Mouse (Mus musculus): ENCODE measurements at regions not wholly inside any gene's neighbourhood (a gene's known extent, or its start where the extent isn't known, plus 50 kb on each side); places are given as distances from the start of the nearest gene placed in this dataset.

DNA sequence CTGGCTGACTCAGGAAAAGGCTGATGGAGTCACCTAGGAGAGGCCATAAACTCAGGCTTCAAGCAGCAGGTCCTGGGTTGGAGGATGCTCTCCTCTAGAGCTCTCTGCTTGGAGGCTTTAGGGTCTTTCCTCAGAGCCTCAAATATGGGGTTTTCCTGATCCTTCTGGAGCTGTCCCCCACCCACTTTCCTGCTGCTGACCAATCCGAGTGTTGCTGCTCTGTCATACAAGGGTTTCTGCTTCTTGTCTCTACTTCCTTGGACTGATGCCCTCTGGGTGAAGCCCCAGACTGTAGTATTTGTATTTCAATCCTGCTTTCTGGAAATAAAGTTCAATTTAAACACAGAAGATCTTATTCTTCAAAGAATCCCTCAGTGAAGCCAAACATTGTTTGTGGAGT is 166.7 kb upstream of the Sall1 start:
- Histone ChIP-seq H3K4me1 (ENCODE audit: control insufficient read depth, insufficient read depth, low read length) (peaks cover 5% of the 10 kb centered on the region), H3K27ac (replicated peaks; ENCODE audit: insufficient read depth, low read depth, low read length) (no peak overlapping the region), H3K79me2 (ENCODE audit: control insufficient read depth, insufficient read depth, low read length) (no peaks in the 10 kb centered on the region), H3K36me3 (ENCODE audit: control insufficient read depth, insufficient read depth, low read length) (no peaks in the 10 kb centered on the region), H3K9ac (ENCODE audit: low read depth, low read length) (no peak overlapping the region), H3K27me3 (ENCODE audit: control insufficient read depth, insufficient read depth, low read length) (no peaks in the 10 kb centered on the region), H3K4me3 (ENCODE audit: insufficient read depth, low read depth, low read length) (no peak overlapping the region)
- TF ChIP-seq CTCF (IDR thresholded peaks at IDR 0.05; ENCODE audit: low read depth, low read length) (no peak), POLR2A (IDR thresholded peaks at IDR 0.05; ENCODE audit: extremely low read depth, insufficient read depth, low read length) (no peak)
- WGBS, result 77% methylated on average over 1 of the region's 1 CpGs
- DNase-seq (ENCODE audit: extremely low read depth, low read depth, low spot score), result no peak

DNA sequence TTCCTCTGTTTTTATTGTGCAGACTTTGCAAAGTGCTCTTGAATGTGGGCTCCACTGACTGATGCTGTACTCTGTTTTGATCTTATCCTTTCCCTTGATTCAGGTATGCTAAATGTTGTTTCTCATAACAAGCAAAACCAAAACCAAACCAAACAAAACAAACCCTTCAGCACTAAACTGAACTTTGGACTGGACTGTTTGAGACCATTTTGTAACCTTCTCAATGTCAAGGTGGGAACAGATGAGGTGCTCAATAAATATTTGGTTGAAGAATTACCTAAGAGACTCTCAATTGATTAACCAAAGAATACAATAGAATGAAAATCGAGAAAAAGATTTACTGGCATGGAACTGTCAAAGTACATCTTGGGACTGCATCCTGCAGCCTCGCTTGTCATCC is 163.9 kb upstream of the Sall1 start:
- no peaks in the 10 kb centered on the region for H3K36me3 ChIP-seq (ENCODE audit: control insufficient read depth, insufficient read depth, low read length)
- no peak overlapping the region for H3K9ac ChIP-seq (ENCODE audit: low read depth, low read length)
- TF ChIP-seq CTCF (IDR thresholded peaks at IDR 0.05; ENCODE audit: low read depth, low read length), result no peak
- TF ChIP-seq POLR2A (IDR thresholded peaks at IDR 0.05; ENCODE audit: extremely low read depth, insufficient read depth, low read length), result no peak
- 0 out of 2 replicates have a peak overlapping the region, but pooled peaks have one; percentile 24 for H3K27ac ChIP-seq (replicated peaks; ENCODE audit: insufficient read depth, low read depth, low read length)
- no peak overlapping the region for H3K4me3 ChIP-seq (ENCODE audit: insufficient read depth, low read depth, low read length)
- 10% methylated on average over 2 of the region's 2 CpGs for WGBS
- no peaks in the 10 kb centered on the region for H3K27me3 ChIP-seq (ENCODE audit: control insufficient read depth, insufficient read depth, low read length)
- peaks cover 5% of the 10 kb centered on the region for H3K4me1 ChIP-seq (ENCODE audit: control insufficient read depth, insufficient read depth, low read length)
- no peaks in the 10 kb centered on the region for H3K79me2 ChIP-seq (ENCODE audit: control insufficient read depth, insufficient read depth, low read length)
- peak; percentile 94 for DNase-seq (ENCODE audit: extremely low read depth, low read depth, low spot score)

DNA sequence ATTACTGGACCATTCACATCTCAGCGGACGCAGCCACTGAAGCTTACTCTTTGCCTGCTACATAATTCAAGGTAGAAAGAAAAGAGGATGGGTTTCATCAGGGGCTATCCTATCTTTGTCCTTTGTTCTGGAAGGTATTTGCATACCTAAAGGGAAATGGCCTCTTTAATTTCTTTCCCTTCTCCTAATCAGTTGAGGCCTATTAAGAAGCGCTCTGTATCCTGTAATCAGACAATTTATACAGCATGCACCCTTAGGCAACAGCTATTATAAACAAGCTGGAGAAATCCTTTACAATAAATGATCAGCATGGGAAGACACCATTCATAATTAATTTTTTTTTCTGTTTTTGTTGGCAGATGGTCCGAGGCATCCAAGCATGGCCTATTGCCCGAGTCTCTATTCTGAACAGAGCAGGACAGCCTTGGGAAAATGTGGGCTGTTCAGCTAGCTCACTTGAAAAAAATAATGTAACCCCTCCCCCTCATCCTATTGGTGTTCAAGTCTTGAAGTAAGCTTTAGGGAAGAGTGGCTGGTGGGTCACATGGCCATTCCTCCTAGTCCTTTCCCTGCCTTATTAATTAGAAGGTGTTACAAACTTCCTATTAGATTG is 158.6 kb upstream of the Sall1 start:
- 90% methylated on average over 5 of the region's 5 CpGs for WGBS
- no peak for DNase-seq (ENCODE audit: extremely low read depth, low read depth, low spot score)
- 0 out of 2 replicates have a peak, but pooled peaks cover 2% of the 10 kb centered on the region for H3K27me3 ChIP-seq (ENCODE audit: control insufficient read depth, insufficient read depth, low read length)
- H3K4me3 ChIP-seq (ENCODE audit: insufficient read depth, low read depth, low read length), result no peak overlapping the region
- no peaks in the 10 kb centered on the region for H3K36me3 ChIP-seq (ENCODE audit: control insufficient read depth, insufficient read depth, low read length)
- peaks cover 2% of the 10 kb centered on the region for H3K4me1 ChIP-seq (ENCODE audit: control insufficient read depth, insufficient read depth, low read length)
- no peak overlapping the region for H3K27ac ChIP-seq (replicated peaks; ENCODE audit: insufficient read depth, low read depth, low read length)
- H3K9ac ChIP-seq (ENCODE audit: low read depth, low read length), result no peak overlapping the region
- H3K79me2 ChIP-seq (ENCODE audit: control insufficient read depth, insufficient read depth, low read length), result no peaks in the 10 kb centered on the region
- TF ChIP-seq CTCF (IDR thresholded peaks at IDR 0.05; ENCODE audit: low read depth, low read length), result no peak
- TF ChIP-seq POLR2A (IDR thresholded peaks at IDR 0.05; ENCODE audit: extremely low read depth, insufficient read depth, low read length), result no peak

DNA sequence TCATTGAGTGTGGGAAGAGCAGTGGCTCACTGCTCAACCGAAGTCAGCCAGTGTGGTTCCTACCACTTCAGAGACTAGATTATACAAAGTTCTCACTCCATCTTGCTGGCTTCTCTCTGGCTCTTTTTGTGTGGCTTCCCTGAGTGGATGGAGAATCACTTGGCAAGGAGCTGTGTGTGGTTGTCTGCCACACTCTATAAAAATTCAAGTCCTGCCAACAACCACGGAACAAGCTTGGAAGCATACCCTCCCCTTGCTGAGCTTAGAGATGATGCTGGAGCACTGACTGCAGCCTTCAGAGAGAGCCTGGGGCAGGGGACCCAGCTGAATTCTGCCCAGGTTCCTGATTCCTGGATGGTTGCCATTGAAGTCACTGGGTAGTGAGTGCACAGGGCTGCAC is 156.3 kb upstream of the Sall1 start:
- Histone ChIP-seq H3K4me3 (ENCODE audit: insufficient read depth, low read depth, low read length) (no peak overlapping the region), H3K9ac (ENCODE audit: low read depth, low read length) (no peak overlapping the region), H3K27me3 (ENCODE audit: control insufficient read depth, insufficient read depth, low read length) (0 out of 2 replicates have a peak, but pooled peaks cover 2% of the 10 kb centered on the region), H3K4me1 (ENCODE audit: control insufficient read depth, insufficient read depth, low read length) (no peaks in the 10 kb centered on the region), H3K36me3 (ENCODE audit: control insufficient read depth, insufficient read depth, low read length) (no peaks in the 10 kb centered on the region), H3K27ac (replicated peaks; ENCODE audit: insufficient read depth, low read depth, low read length) (no peak overlapping the region), H3K79me2 (ENCODE audit: control insufficient read depth, insufficient read depth, low read length) (no peaks in the 10 kb centered on the region)
- no peak for DNase-seq (ENCODE audit: extremely low read depth, low read depth, low spot score)
- TF ChIP-seq CTCF (IDR thresholded peaks at IDR 0.05; ENCODE audit: low read depth, low read length) (no peak), POLR2A (IDR thresholded peaks at IDR 0.05; ENCODE audit: extremely low read depth, insufficient read depth, low read length) (no peak)
- 73% methylated on average over 2 of the region's 2 CpGs for WGBS

DNA sequence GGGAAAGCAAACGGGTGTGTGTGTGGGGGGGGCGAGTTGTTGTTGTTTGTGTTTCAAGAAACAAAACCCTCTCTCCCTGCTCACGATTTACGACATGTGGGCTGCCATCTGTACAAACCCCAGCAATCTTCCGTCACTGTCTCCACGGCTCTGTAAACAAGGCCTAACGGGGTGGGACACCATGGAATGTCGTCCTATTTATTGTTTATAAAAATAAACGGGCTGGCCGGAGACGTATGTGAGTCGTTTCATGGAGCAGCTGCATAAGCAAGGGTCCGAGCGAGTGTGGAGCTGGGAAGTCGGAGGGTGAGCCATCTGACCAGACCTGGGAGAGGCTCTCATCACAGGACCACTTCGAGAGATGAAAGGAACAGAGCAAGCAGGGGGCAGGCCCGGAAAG is 141.4 kb upstream of the Sall1 start:
- DNase-seq (ENCODE audit: extremely low read depth, low read depth, low spot score), result no peak
- H3K79me2 ChIP-seq (ENCODE audit: control insufficient read depth, insufficient read depth, low read length), result no peaks in the 10 kb centered on the region
- no peaks in the 10 kb centered on the region for H3K4me1 ChIP-seq (ENCODE audit: control insufficient read depth, insufficient read depth, low read length)
- no peaks in the 10 kb centered on the region for H3K27me3 ChIP-seq (ENCODE audit: control insufficient read depth, insufficient read depth, low read length)
- no peaks in the 10 kb centered on the region for H3K36me3 ChIP-seq (ENCODE audit: control insufficient read depth, insufficient read depth, low read length)
- no peak overlapping the region for H3K9ac ChIP-seq (ENCODE audit: low read depth, low read length)
- TF ChIP-seq POLR2A (IDR thresholded peaks at IDR 0.05; ENCODE audit: extremely low read depth, insufficient read depth, low read length), result no peak
- TF ChIP-seq CTCF (IDR thresholded peaks at IDR 0.05; ENCODE audit: low read depth, low read length), result no peak
- H3K4me3 ChIP-seq (ENCODE audit: insufficient read depth, low read depth, low read length), result no peak overlapping the region
- H3K27ac ChIP-seq (replicated peaks; ENCODE audit: insufficient read depth, low read depth, low read length), result no peak overlapping the region
- WGBS, result 69% methylated on average over 17 of the region's 17 CpGs

DNA sequence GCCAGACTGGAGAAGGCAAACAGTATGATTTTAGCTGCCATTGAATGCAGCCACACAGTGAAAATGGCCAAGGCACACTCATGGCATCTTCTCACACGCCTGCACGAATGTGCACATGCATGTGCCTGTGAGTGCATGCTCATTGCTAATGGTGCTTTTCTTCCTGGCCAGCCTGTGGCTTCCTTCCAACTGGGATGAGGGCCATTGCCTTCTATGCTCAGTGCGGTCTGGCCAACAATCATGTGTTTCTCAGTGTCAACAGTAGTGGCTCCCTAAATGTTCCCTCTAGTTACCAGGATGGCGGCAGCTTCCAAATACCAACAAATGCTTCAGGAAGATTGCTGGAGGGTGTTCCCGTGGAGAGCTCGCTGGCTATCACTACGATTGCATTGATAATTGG is 131.7 kb upstream of the Sall1 start:
- Histone ChIP-seq H3K4me1 (ENCODE audit: control insufficient read depth, insufficient read depth, low read length) (no peaks in the 10 kb centered on the region), H3K4me3 (ENCODE audit: insufficient read depth, low read depth, low read length) (no peak overlapping the region), H3K27ac (replicated peaks; ENCODE audit: insufficient read depth, low read depth, low read length) (no peak overlapping the region), H3K9ac (ENCODE audit: low read depth, low read length) (no peak overlapping the region), H3K27me3 (ENCODE audit: control insufficient read depth, insufficient read depth, low read length) (no peaks in the 10 kb centered on the region), H3K36me3 (ENCODE audit: control insufficient read depth, insufficient read depth, low read length) (no peaks in the 10 kb centered on the region), H3K79me2 (ENCODE audit: control insufficient read depth, insufficient read depth, low read length) (no peaks in the 10 kb centered on the region)
- peak; percentile 83 for DNase-seq (ENCODE audit: extremely low read depth, low read depth, low spot score)
- WGBS, result 49% methylated on average over 7 of the region's 7 CpGs
- no peak for TF ChIP-seq POLR2A (IDR thresholded peaks at IDR 0.05; ENCODE audit: extremely low read depth, insufficient read depth, low read length)
- TF ChIP-seq CTCF (IDR thresholded peaks at IDR 0.05; ENCODE audit: low read depth, low read length), result no peak
